Mouse (Mus musculus): ENCODE results near the gene Rps15.

DNA sequence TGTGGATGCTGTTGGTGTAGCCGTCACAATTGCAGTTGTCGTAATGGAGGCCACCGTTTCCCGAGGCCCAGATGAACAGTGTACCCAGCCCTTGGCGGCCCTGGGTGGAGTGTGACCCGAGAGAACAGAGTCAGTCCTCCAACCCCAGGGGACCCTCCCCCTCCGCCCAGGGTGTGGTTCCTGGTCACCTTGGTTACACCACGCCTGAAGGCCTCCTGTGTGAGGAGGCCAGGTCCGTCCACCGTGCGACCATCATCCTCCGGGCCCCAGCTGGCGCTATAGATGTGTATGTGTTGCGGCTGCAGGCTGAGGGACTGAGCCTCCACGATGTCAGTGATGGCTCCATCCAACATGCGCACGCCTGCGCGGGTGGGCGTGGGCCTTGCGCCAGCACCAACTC, 32.8 kb downstream of the Rps15 start:
- TF ChIP-seq POLR2A (IDR thresholded peaks at IDR 0.05; ENCODE audit: insufficient read depth, low read length): no peak
- TF ChIP-seq EP300 (IDR thresholded peaks at IDR 0.05; ENCODE audit: insufficient read depth, low read depth, low read length): no peak
